Mouse (Mus musculus) hematopoietic stem cell, adult 5-6 weeks (primary cell): Measurements from ENCODE around the gene Akt1s1. TPM values are rescaled to one million over a fixed set of nuclear protein-coding genes. Genes with fewer than 3 reads are reported as not detected.

Experiments
- total RNA-seq: library from RNA; stranded (forward); fragments of 172-1452, 232-1000 nt; gene quantifications from 2 replicates; pipeline ENCODE4 v1.2.3, GENCODE M21; 2017

The Akt1s1 gene
- total RNA-seq, 1 experiment from 2014 or later: 38.0 TPM

Other genes with a start within 250 kb of the Akt1s1 start
- gene Myh14, start 178.1 kb upstream of the Akt1s1 start, total RNA-seq: 0.10 and 0.38 TPM in 2 replicates
- not detected in 2 replicates for gene Izumo2, start 140.2 kb upstream of the Akt1s1 start, total RNA-seq
- gene Vrk3, start 100.6 kb upstream of the Akt1s1 start, total RNA-seq: 67.1 and 70.6 TPM in 2 replicates
- 3.5 and 3.9 TPM in 2 replicates for gene Zfp473, start 97.9 kb upstream of the Akt1s1 start, total RNA-seq
- gene Nup62, start 32.9 kb upstream of the Akt1s1 start, total RNA-seq: 96.9 and 114 TPM in 2 replicates
- 1.3 TPM in 1 of 2 replicates, not detected in the other for gene Il4i1, start 32.6 kb upstream of the Akt1s1 start, total RNA-seq
- gene Atf5, start 32.3 kb upstream of the Akt1s1 start, total RNA-seq: 3.1 and 3.3 TPM in 2 replicates
- gene Tbc1d17, start 88 bp downstream of the Akt1s1 start, total RNA-seq: 21.6 and 29.3 TPM in 2 replicates
- 27.8 and 30.0 TPM in 2 replicates for gene Pnkp, start 8.1 kb downstream of the Akt1s1 start, total RNA-seq
- 41.8 and 54.1 TPM in 2 replicates for gene Ptov1, start 20.8 kb downstream of the Akt1s1 start, total RNA-seq
- gene Med25, start 43.7 kb downstream of the Akt1s1 start, total RNA-seq: 6.7 and 11.8 TPM in 2 replicates
- 33.3 and 39.8 TPM in 2 replicates for gene Fuz, start 47.1 kb downstream of the Akt1s1 start, total RNA-seq
- gene Ap2a1, start 80.5 kb downstream of the Akt1s1 start, total RNA-seq: 12.4 and 25.5 TPM in 2 replicates
- not detected in 2 replicates for gene Tsks, start 94.2 kb downstream of the Akt1s1 start, total RNA-seq
- gene Cpt1c, start 125.9 kb downstream of the Akt1s1 start, total RNA-seq: 0.20 TPM in 1 of 2 replicates, not detected in the other
- 156 and 185 TPM in 2 replicates for gene Prmt1, start 137.6 kb downstream of the Akt1s1 start, total RNA-seq
- gene Irf3, start 148.7 kb downstream of the Akt1s1 start, total RNA-seq: 75.7 and 137 TPM in 2 replicates
- 19.8 and 35.1 TPM in 2 replicates for gene Bcl2l12, start 149.7 kb downstream of the Akt1s1 start, total RNA-seq
- 11.3 and 13.8 TPM in 2 replicates for gene Scaf1, start 167.4 kb downstream of the Akt1s1 start, total RNA-seq
- 1.9 and 9.0 TPM in 2 replicates for gene Rras, start 169.0 kb downstream of the Akt1s1 start, total RNA-seq
- gene Prr12, start 203.9 kb downstream of the Akt1s1 start, total RNA-seq: 3.9 and 4.6 TPM in 2 replicates
- gene Nosip, start 213.4 kb downstream of the Akt1s1 start, total RNA-seq: 56.2 and 72.8 TPM in 2 replicates
- gene Prrg2, start 213.7 kb downstream of the Akt1s1 start, total RNA-seq: 6.6 and 6.7 TPM in 2 replicates
- gene Rcn3, start 243.2 kb downstream of the Akt1s1 start, total RNA-seq: 41.8 and 52.6 TPM in 2 replicates